Mouse (Mus musculus) adrenal gland (tissue): ENCODE measurements around the gene Fzd1.

Source experiments
- intact Hi-C: fragments of 180-260 bp; cut with DNase I; formaldehyde crosslinking; loops from one replicate; pipeline ENCODE4 v1.15.1; 2025
- microRNA-seq, 2 experiments: library from miRNA; unstranded; fragments of <30 nt; microRNA quantifications; one replicate each; pipeline ENCODE4; 2019

Gene Fzd1

GRCm38 (mm10) chr5:4754701-4755281, 3.0 kb downstream of the Fzd1 start:
- intact Hi-C loops = loop anchor here (5.0 to 10.0 kb wide), 3 partner anchors 160 to 560 kb away; partner anchors contain the start of gene Mterf1b

DNA sequence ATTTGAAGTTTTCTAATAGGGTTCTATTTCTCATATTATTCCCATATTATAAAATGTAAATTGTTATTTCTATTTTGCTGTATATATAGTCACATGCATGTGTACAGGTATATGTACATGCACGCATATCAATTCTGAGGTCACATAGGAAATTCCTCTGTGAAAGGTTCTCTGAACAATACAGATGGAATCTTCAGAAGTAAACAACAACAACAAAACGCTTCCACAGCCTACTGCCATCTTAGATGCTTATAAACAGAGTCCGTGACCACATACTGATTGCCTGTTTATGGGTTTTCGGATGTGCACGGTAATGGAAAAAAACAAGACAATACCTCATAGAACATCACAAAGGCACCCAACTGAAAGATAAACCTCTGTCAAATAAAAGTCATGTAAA, 4.7 kb downstream of the Fzd1 start:
- intact Hi-C loops = loop anchor here (10.0 kb wide), 2 partner anchors 162 to 558 kb away; partner anchors contain the start of gene Mterf1b

- intact Hi-C loops = no loop called here
Observed at GRCm38 (mm10) chr5:4742722-4743121, 15.1 kb downstream of the Fzd1 start.

DNA sequence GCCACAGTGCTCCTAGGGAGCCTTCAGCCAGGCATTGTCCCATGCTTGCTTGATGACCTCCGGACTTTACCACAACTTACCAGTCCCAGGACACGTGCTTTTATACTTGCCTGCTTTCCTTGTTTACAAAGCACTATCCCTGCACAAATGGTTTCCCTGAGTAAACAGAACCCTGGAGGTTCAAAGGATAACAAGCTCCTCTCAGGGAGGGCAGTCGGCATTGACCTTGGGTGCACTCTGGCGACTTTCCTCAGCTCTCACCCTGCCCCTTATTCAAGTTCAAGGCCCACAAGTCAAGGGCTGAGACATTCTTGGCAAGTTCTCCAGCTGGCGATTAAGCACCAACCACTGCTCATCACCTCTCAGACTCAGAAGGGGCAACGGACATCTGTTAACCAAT, 20.8 kb downstream of the Fzd1 start:
- intact Hi-C loops = no loop called here

GRCm38 (mm10) chr5:4735461-4735860, 22.4 kb downstream of the Fzd1 start:
- intact Hi-C loops = no loop called here

DNA sequence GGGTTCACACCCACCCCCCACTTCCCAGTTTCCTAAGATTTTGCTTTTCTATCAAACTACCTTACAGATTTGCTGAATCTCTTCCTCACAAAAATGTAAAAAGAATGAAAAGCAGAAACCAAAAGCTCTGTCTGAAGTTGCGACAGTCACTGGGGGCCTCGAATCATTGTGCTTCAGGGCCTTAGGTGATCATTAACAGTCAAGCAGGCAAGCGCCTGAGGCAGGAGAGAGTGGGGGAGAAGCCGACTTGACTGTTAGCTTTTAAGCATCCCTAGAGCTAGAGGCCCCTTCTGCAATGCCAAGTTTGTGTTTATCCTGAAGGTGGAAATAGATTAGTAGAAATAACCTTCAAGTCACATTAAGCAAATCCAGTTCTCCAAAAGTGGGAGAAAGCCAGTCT, 24.6 kb downstream of the Fzd1 start:
- intact Hi-C loops = no loop called here

GRCm38 (mm10) chr5:4732241-4733229, 25.3 kb downstream of the Fzd1 start:
- intact Hi-C loops = no loop called here

GRCm38 (mm10) chr5:4731743-4732215, 26.1 kb downstream of the Fzd1 start:
- intact Hi-C loops = no loop called here

DNA sequence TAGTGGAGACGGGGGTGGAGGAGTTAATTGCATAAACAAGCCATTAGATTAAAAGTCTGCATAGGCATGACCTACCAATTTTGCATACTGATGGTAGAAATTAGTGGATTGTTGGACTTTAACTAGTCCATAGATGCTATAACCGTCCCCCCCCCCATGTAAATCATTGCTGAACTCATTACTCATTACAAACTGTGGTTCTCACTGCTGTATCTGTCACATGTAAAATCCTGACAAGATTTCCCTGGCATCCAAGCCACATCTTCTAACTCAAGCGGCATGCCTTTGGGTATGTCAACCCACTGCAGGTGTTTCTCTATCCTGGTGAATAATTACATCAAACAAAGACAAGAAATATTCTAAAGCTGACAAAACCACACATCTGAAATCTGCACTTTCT, 26.8 kb downstream of the Fzd1 start:
- intact Hi-C loops = no loop called here

Small RNA genes lying within 50 kb of the gene (microRNA-seq; reads per million reads assigned to microRNA genes)
- gene Gm44483 = 0 reads per million in 2 experiments
